18 mouse cellular contexts compared by ENCODE assay signal in the genomic region with DNA sequence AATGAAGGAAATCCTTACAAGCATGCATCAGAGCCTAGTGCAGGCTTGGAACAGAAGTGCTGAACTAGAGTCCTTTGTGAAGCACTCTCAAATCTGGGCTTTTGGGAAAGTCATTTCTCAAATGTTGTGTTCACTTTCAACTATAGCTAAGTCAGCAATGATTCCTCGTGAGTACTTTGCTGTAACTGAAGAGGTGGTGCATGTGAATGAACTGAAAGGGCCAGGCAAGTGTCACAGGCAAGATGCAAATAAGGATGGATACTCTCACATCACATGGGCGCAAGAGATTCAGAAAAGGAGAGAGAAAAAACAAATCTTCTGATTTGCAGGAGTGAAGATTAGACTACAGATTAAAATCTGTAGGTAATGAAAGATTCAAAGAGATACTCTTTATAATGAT. TPM values are rescaled to one million over a fixed set of nuclear protein-coding genes. Genes with fewer than 3 reads are reported as not detected.
DNase-seq lines count a peak whose midpoint lies in the region; TF ChIP-seq lines count a peak whose summit lies in the region.
"Had no signal": no experiment of that assay in that cellular context is flagged by ENCODE, and none has a peak within 500 bp of the region (broad histone marks: within the 10 kb centered on the region; RNA-seq: fewer than 3 reads in every experiment).

No protein-coding gene starts in this region.

- no peak for TF ChIP-seq POLR2A in CH12.LX (IDR thresholded peaks at IDR 0.05; ENCODE audit: low read depth, low read length)

- no peak for TF ChIP-seq EP300 in CH12.LX (IDR thresholded peaks at IDR 0.05; ENCODE audit: low read length)

- H3K4me2 ChIP-seq in CH12.LX (ENCODE audit: insufficient read depth, low read depth, poor library complexity, severe bottlenecking), result no peak overlapping the region

- H3K4me3 ChIP-seq in CH12.LX (replicated peaks in 1 of 3; ENCODE audit: low read depth in 2 of 3, low read length in 2 of 3, poor library complexity in 1 of 3), result no peak overlapping the region

- intact Hi-C loops in heart, postnatal 10 days (cut with DNase I), result no loop called here

- TF ChIP-seq RAD21 in CH12.LX (IDR thresholded peaks at IDR 0.05; ENCODE audit: low read depth, low read length), result no peak

- in situ Hi-C loops in CH12.LX (cut with MboI; ENCODE audit: low pct_ligation_motif_present, low pct_unique_long_range_greater_than_20kb, low sequenced_read_pairs), result no loop called here

- no peaks in the 10 kb centered on the region for H3K27me3 ChIP-seq in CH12.LX (replicated peaks)
- H3K27me3 ChIP-seq: Patski had no signal

- peaks cover 18 to 48% of the 10 kb centered on the region in 2 experiments for H3K36me3 ChIP-seq in CH12.LX (replicated peaks in 1 of 2; ENCODE audit: control insufficient read depth in 1 of 2, insufficient read depth in 1 of 2, low read length in 1 of 2)
- H3K36me3 ChIP-seq: G1E had no signal

- no peaks in the 10 kb centered on the region for H3K9me3 ChIP-seq in CH12.LX (replicated peaks; ENCODE audit: low read length)
- H3K9me3 ChIP-seq: G1E had no signal

- peaks cover 45 to 95% of the 10 kb centered on the region in 2 experiments for H3K4me1 ChIP-seq in CH12.LX (ENCODE audit: control insufficient read depth in 1 of 2, insufficient read depth in 2 of 2)

- H3K27ac ChIP-seq in CH12.LX (ENCODE audit: insufficient read depth, low read depth), result no peak overlapping the region; the same call in 1 of the 2 replicates

- no peak overlapping the region for H3K9ac ChIP-seq in CH12.LX (ENCODE audit: insufficient read depth, low read depth)

- no peak for TF ChIP-seq CTCF in CH12.LX (conservative IDR thresholded peaks at IDR 0.05 in 1 of 2, IDR thresholded peaks at IDR 0.05 in 1 of 2; ENCODE audit: low read depth in 2 of 2, low read length in 2 of 2)

- peaks cover 43% of the 10 kb centered on the region for H3K79me2 ChIP-seq in CH12.LX (replicated peaks; ENCODE audit: control insufficient read depth, extremely low read depth, insufficient read depth, poor library complexity, severe bottlenecking)

- DNase-seq in heart, adult 11 months, result peak; percentile 37
- no peak for DNase-seq in heart, postnatal 10 days
- no peak for DNase-seq in CH12.LX (ENCODE audit: extremely low read depth)
- no peak for DNase-seq in right cerebral cortex, adult 2 months (ENCODE audit: low spot score in 2 of 2)
- DNase-seq: adrenal gland, adult 2 months; adrenal gland, adult 8-10 months; adrenal gland, postnatal 10 days; adrenal gland, postnatal 14 days; adrenal gland, postnatal 25 days; adrenal gland, postnatal 36 days; B cell, adult 2 months; cerebellum, adult 11 months; cerebellum, adult 11-12 months; cerebellum, adult 18-20 months; cerebellum, adult 2 months had no signal

- dilution Hi-C loops in CH12.LX (cut with MboI; ENCODE audit: extremely low pct_ligation_motif_present, extremely low pct_unique_long_range_greater_than_20kb, low sequenced_read_pairs), result no loop called here

TF ChIP-seq in CH12.LX, 34 proteins besides CTCF, POLR2A, EP300 and RAD21:
- TF ChIP-seq CHD2 (IDR thresholded peaks at IDR 0.05; ENCODE audit: low read length) (no peak), ZNF384 (IDR thresholded peaks at IDR 0.05; ENCODE audit: low read depth, low read length) (no peak), IRF4 (IDR thresholded peaks at IDR 0.05; ENCODE audit: low read depth, low read length) (peak; percentile 53; the same call in 1 of the 2 replicates), ZC3H11A (IDR thresholded peaks at IDR 0.05; ENCODE audit: low read depth, low read length) (no peak), MAFK (IDR thresholded peaks at IDR 0.05; ENCODE audit: insufficient replicate concordance, low read length) (peak; percentile 57; the same call in 1 of the 2 replicates), NELFE (IDR thresholded peaks at IDR 0.05; ENCODE audit: low read depth, low read length) (no peak), HCFC1 (IDR thresholded peaks at IDR 0.05; ENCODE audit: low read depth, low read length) (no peak), MEF2A (IDR thresholded peaks at IDR 0.05; ENCODE audit: borderline replicate concordance, low read depth, low read length) (no peak), SIN3A (IDR thresholded peaks at IDR 0.05; ENCODE audit: low read length) (0 out of 2 replicates have a peak, but pooled peaks have one; percentile 34), BHLHE40 (IDR thresholded peaks at IDR 0.05; ENCODE audit: low read depth, low read length) (peak; percentile 79), ETS1 (conservative IDR thresholded peaks at IDR 0.05; ENCODE audit: low read depth, low read length) (peak; percentile 54), SMC3 (IDR thresholded peaks at IDR 0.05; ENCODE audit: low read depth, low read length) (no peak), MAX (IDR thresholded peaks at IDR 0.05; ENCODE audit: low read length) (0 out of 2 replicates have a peak, but pooled peaks have one; percentile 41), TCF12 (IDR thresholded peaks at IDR 0.05; ENCODE audit: low read depth, low read length) (no peak)

RNA-seq across cellular contexts. Expression of gene Fas, which starts 10.0 kb away (rescaled TPM):
- 10 to 100 TPM in 1 of 2 experiments, 1 to 10 TPM in 1; 5.4 to 10.6 TPM for total RNA-seq in heart, postnatal 10 days (2021)
- 22.4 and 38.3 TPM in 2 replicates for total RNA-seq in CH12.LX (2012; rRNA removed)
- total RNA-seq in CH12.LX (2014; rRNA removed), result 54.1 and 60.8 TPM in 2 replicates
- 20.8 and 24.3 TPM in 2 replicates for polyA plus RNA-seq in CH12.LX (2012; ENCODE audit: insufficient read length, low read depth)
- total RNA-seq: G1E, MEL had no signal
- polyA plus RNA-seq: G1E had no signal

RNA-seq across cellular contexts. Expression of gene Acta2, which starts 45.0 kb away (rescaled TPM):
- 100 to 1,000 TPM; 522 to 615 TPM for total RNA-seq in heart, postnatal 10 days (2021)
- total RNA-seq in CH12.LX (2012; rRNA removed), result not detected in 2 replicates
- 0.13 TPM in 1 of 2 replicates, not detected in the other for total RNA-seq in CH12.LX (2014; rRNA removed)
- polyA plus RNA-seq in CH12.LX (2012; ENCODE audit: insufficient read length, low read depth), result 0.31 and 0.52 TPM in 2 replicates
- total RNA-seq: G1E, MEL had no signal
- polyA plus RNA-seq: G1E had no signal

Comparison
In these comparisons a context has a peak if more than half of its experiments do, and no peak if none do; other contexts are left out.
1. RNA of gene Acta2, which starts 45.0 kb away (total RNA-seq): 522 to 615 TPM in heart, postnatal 10 days; 0.13 TPM in CH12.LX; every median in the first group is over 100 times any median in the second.